Mouse (Mus musculus) bone marrow, adult 2 months (tissue): ENCODE data around the gene Gm43302.
"Not testable (repeated sequence)": the region's sequence is repeated elsewhere in the genome, so short reads cannot be mapped to it uniquely, and the experiment has no call there.

ENCODE experiments used
- CTCF ChIP-seq: fragments of 200-500 bp; IDR thresholded peaks from 2 replicates; pipeline ENCODE4 v1.5.1; 2011; ENCODE audit warnings: low read length, control low read depth; ENCODE audit not compliant: control insufficient read depth, insufficient read depth
- POLR2A ChIP-seq: fragments of 200-500 bp; IDR thresholded peaks from 2 replicates; pipeline ENCODE4 v1.6.1; 2011; ENCODE audit warnings: low read depth, mild to moderate bottlenecking, control low read depth, low read length, borderline replicate concordance; ENCODE audit not compliant: control insufficient read depth

GRCm38 (mm10) chr5:105260673-105261072, 32.8 kb downstream of the Gm43302 start:
- TF ChIP-seq CTCF, POLR2A: not testable (repeated sequence)
